In genomic region chr3:127804439-127804838, GRCm38 (mm10) we compare ENCODE assay signal across 14 mouse cellular contexts.
"Had no signal": no experiment of that assay in that cellular context is flagged by ENCODE, and none has a peak within 500 bp of the region (broad histone marks: within the 10 kb centered on the region; RNA-seq: fewer than 3 reads in every experiment).

No protein-coding gene starts in this region.

- ATAC-seq: midbrain, embryonic 13.5 days had no signal

- H3K27ac ChIP-seq: kidney, postnatal 0 days; limb, embryonic 15.5 days; macrophage; midbrain, embryonic 13.5 days; stomach, embryonic 15.5 days had no signal

- H3K4me1 ChIP-seq: limb, embryonic 15.5 days; stomach, embryonic 15.5 days had no signal

- H3K4me3 ChIP-seq: limb, embryonic 15.5 days; midbrain, embryonic 13.5 days; stomach, embryonic 15.5 days had no signal

- H3K9me3 ChIP-seq: limb, embryonic 15.5 days; midbrain, embryonic 13.5 days; stomach, embryonic 15.5 days had no signal

- H3K4me2 ChIP-seq: limb, embryonic 15.5 days; lung, embryonic 14.5 days; midbrain, embryonic 13.5 days; stomach, embryonic 15.5 days had no signal

- DNase-seq: kidney, adult 8-10 months; kidney, postnatal 36 days; layer of hippocampus, adult 9-11 months; layer of hippocampus, postnatal 36 days; lung, embryonic 14.5 days; lung, postnatal 10 days; right cerebral cortex, postnatal 14 days; thymus, adult 2 months; thymus, postnatal 25 days had no signal

- H3K27me3 ChIP-seq: limb, embryonic 15.5 days; midbrain, embryonic 13.5 days; stomach, embryonic 15.5 days had no signal

- H3K9ac ChIP-seq: limb, embryonic 15.5 days; lung, embryonic 14.5 days; midbrain, embryonic 13.5 days; stomach, embryonic 15.5 days had no signal
